26 mouse cellular contexts compared by ENCODE assay signal in the genomic region with DNA sequence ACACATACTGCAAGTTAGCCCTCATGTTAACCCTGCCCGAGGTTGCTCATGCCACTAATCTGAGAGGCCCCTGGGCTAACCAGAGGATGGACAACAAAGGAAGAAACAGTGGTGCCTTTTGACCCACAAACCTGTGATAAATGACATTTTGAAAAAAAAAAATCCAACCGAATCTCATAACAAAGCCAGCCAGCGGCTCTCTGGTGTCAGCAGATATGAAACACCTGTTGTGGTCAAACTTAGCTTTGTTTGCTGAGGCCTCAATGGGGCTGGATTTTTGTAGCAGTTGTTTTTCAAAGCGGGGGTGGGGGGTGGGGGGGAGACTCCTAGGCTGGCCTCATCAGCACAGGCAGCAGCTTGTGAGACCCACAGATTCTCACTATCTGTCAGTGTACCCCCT.
DNase-seq lines count a peak whose midpoint lies in the region; ATAC-seq and TF ChIP-seq lines count a peak whose summit lies in the region.
"Had no signal": no experiment of that assay in that cellular context is flagged by ENCODE, and none has a peak within 500 bp of the region (broad histone marks: within the 10 kb centered on the region; RNA-seq: fewer than 3 reads in every experiment).

No protein-coding gene starts in this region.

- H3K9ac ChIP-seq in kidney, embryonic 16.5 days (replicated peaks; ENCODE audit: low read length): peak overlapping the region; percentile 13; the same call in 1 of the 2 replicates
- H3K9ac ChIP-seq in lung, postnatal 0 days (replicated peaks; ENCODE audit: low read depth): no peak overlapping the region
- no peak overlapping the region for H3K9ac ChIP-seq in forebrain, embryonic 14.5 days (ENCODE audit: low read length)
- H3K9ac ChIP-seq: heart, embryonic 13.5 days; hindbrain, embryonic 12.5 days; limb, embryonic 13.5 days; liver, embryonic 14.5 days; midbrain, embryonic 15.5 days had no signal

- intact Hi-C loops in heart, postnatal 14 days (cut with DNase I): no loop called here

- H3K36me3 ChIP-seq in kidney, embryonic 16.5 days (ENCODE audit: insufficient read depth, low read length): no peaks in the 10 kb centered on the region
- H3K36me3 ChIP-seq in lung, postnatal 0 days (ENCODE audit: insufficient read depth, low read length): no peaks in the 10 kb centered on the region
- no peaks in the 10 kb centered on the region for H3K36me3 ChIP-seq in myocyte (ENCODE audit: control insufficient read depth, insufficient read depth)
- no peaks in the 10 kb centered on the region for H3K36me3 ChIP-seq in forebrain, embryonic 14.5 days (ENCODE audit: control insufficient read depth, insufficient read depth, low read length)
- H3K36me3 ChIP-seq: forebrain, embryonic 10.5 days; heart, embryonic 13.5 days; hindbrain, embryonic 12.5 days; limb, embryonic 13.5 days; midbrain, embryonic 15.5 days had no signal

- 22% methylated on average over 4 of the region's 4 CpGs for WGBS in kidney, embryonic 16.5 days
- WGBS in lung, postnatal 0 days: 15% methylated on average over 4 of the region's 4 CpGs
- WGBS in forebrain, embryonic 14.5 days: 62% methylated on average over 4 of the region's 4 CpGs

- TF ChIP-seq POLR2A in myocyte (IDR thresholded peaks at IDR 0.05; ENCODE audit: insufficient read length, low read depth): no peak

- H3K79me2 ChIP-seq in myocyte (ENCODE audit: control insufficient read depth, insufficient read depth): no peaks in the 10 kb centered on the region

- no peak overlapping the region for H3K4me3 ChIP-seq in kidney, embryonic 16.5 days (ENCODE audit: low read length)
- H3K4me3 ChIP-seq in lung, postnatal 0 days (ENCODE audit: low read depth, low read length): no peak overlapping the region
- no peak overlapping the region for H3K4me3 ChIP-seq in myocyte
- no peak overlapping the region for H3K4me3 ChIP-seq in forebrain, embryonic 14.5 days (ENCODE audit: low read depth, low read length)
- H3K4me3 ChIP-seq: forebrain, embryonic 10.5 days; heart, adult 2 months; heart, embryonic 13.5 days; hindbrain, embryonic 12.5 days; limb, embryonic 13.5 days; midbrain, embryonic 15.5 days had no signal

- H3K9me3 ChIP-seq in kidney, embryonic 16.5 days (ENCODE audit: low read length): no peaks in the 10 kb centered on the region
- no peaks in the 10 kb centered on the region for H3K9me3 ChIP-seq in lung, postnatal 0 days (ENCODE audit: low read length)
- H3K9me3 ChIP-seq in forebrain, embryonic 14.5 days (replicated peaks; ENCODE audit: control insufficient read depth, low read length): no peaks in the 10 kb centered on the region
- H3K9me3 ChIP-seq: forebrain, embryonic 10.5 days; heart, embryonic 13.5 days; hindbrain, embryonic 12.5 days; limb, embryonic 13.5 days; midbrain, embryonic 15.5 days had no signal

- DNase-seq in kidney, adult 8-10 months: no peak
- DNase-seq in A20 (ENCODE audit: low read depth, low spot score): peak; percentile 70
- DNase-seq in lung, postnatal 0 days (ENCODE audit: low spot score): peak; percentile 46
- no peak for DNase-seq in heart, postnatal 14 days
- no peak for DNase-seq in forebrain, embryonic 14.5 days (ENCODE audit: low spot score)
- DNase-seq: adrenal gland, postnatal 10 days; B cell, adult 2 months; cerebellum, adult 2 months; cerebellum, postnatal 36 days; gastrocnemius, postnatal 25 days; heart, adult 2 months; kidney, adult 11 months; kidney, postnatal 10 days; layer of hippocampus, postnatal 36 days; right cerebral cortex, adult 18-20 months; thymus, postnatal 14 days had no signal

- TF ChIP-seq CTCF in lung, postnatal 0 days (IDR thresholded peaks at IDR 0.05): no peak

- TF ChIP-seq EP300 in lung, postnatal 0 days (IDR thresholded peaks at IDR 0.05): no peak

- no peak for ATAC-seq in kidney, embryonic 16.5 days (ENCODE audit: low FRiP score, low TSS enrichment)
- ATAC-seq in lung, postnatal 0 days: no peak
- no peak for ATAC-seq in forebrain, embryonic 14.5 days
- ATAC-seq: activated CD4-positive, CD25-positive, alpha-beta regulatory T cell, adult 4 months; midbrain, embryonic 15.5 days had no signal

- no peak overlapping the region for H3K4me2 ChIP-seq in kidney, embryonic 16.5 days (replicated peaks; ENCODE audit: low read depth, low read length)
- H3K4me2 ChIP-seq in lung, postnatal 0 days (replicated peaks; ENCODE audit: low read depth, low read length): no peak overlapping the region
- no peak overlapping the region for H3K4me2 ChIP-seq in myocyte (ENCODE audit: low read depth)
- no peak overlapping the region for H3K4me2 ChIP-seq in forebrain, embryonic 14.5 days (ENCODE audit: low read length)
- H3K4me2 ChIP-seq: heart, embryonic 13.5 days; hindbrain, embryonic 12.5 days; limb, embryonic 13.5 days; midbrain, embryonic 15.5 days had no signal

- H3K27ac ChIP-seq in kidney, embryonic 16.5 days (ENCODE audit: low read length): 0 out of 2 replicates have a peak overlapping the region, but pooled peaks have one; percentile 11
- H3K27ac ChIP-seq in lung, postnatal 0 days (ENCODE audit: low read length): no peak overlapping the region
- no peak overlapping the region for H3K27ac ChIP-seq in forebrain, embryonic 14.5 days (ENCODE audit: low read depth, low read length)
- H3K27ac ChIP-seq: forebrain, embryonic 10.5 days; heart, adult 2 months; heart, embryonic 13.5 days; hindbrain, embryonic 12.5 days; limb, embryonic 13.5 days; liver, embryonic 14.5 days; macrophage; midbrain, embryonic 15.5 days had no signal

- H3ac ChIP-seq in myocyte (ENCODE audit: control insufficient read depth, insufficient read length): no peak overlapping the region

- H3K27me3 ChIP-seq in kidney, embryonic 16.5 days (ENCODE audit: insufficient read depth, low read length): no peaks in the 10 kb centered on the region
- no peaks in the 10 kb centered on the region for H3K27me3 ChIP-seq in lung, postnatal 0 days (replicated peaks; ENCODE audit: insufficient read depth, low read length)
- H3K27me3 ChIP-seq in myocyte (ENCODE audit: control insufficient read depth, insufficient read depth, insufficient read length): no peaks in the 10 kb centered on the region
- no peaks in the 10 kb centered on the region; the same call in 1 of the 2 replicates for H3K27me3 ChIP-seq in forebrain, embryonic 14.5 days (replicated peaks; ENCODE audit: control insufficient read depth, insufficient read depth, low read length)
- H3K27me3 ChIP-seq: hindbrain, embryonic 12.5 days; midbrain, embryonic 15.5 days had no signal

- peaks cover 44% of the 10 kb centered on the region for H3K4me1 ChIP-seq in kidney, embryonic 16.5 days (ENCODE audit: insufficient read depth, low read length)
- H3K4me1 ChIP-seq in lung, postnatal 0 days (ENCODE audit: insufficient read depth, low read depth, low read length): peaks cover 11% of the 10 kb centered on the region; the same call in 1 of the 2 replicates
- no peaks in the 10 kb centered on the region; the same call in 1 of the 2 replicates for H3K4me1 ChIP-seq in forebrain, embryonic 14.5 days (ENCODE audit: control insufficient read depth, insufficient read depth, low read length)

TF ChIP-seq in myocyte, 11 proteins besides CTCF, POLR2A, EP300 and RAD21:
- TF ChIP-seq REST (IDR thresholded peaks at IDR 0.05; ENCODE audit: insufficient read depth, insufficient read length) (no peak), MAX (IDR thresholded peaks at IDR 0.05; ENCODE audit: low read depth) (no peak), SRF (IDR thresholded peaks at IDR 0.05; ENCODE audit: control insufficient read depth, insufficient read length, low read depth) (no peak), MYOG (IDR thresholded peaks at IDR 0.05; ENCODE audit: control insufficient read depth in 1 of 3, insufficient read depth in 1 of 3, insufficient read length in 2 of 3, low read depth in 2 of 3) (peak in 1 of 3 experiments; percentile 34), USF1 (IDR thresholded peaks at IDR 0.05; ENCODE audit: low read depth) (no peak), POLR2AphosphoS2 (IDR thresholded peaks at IDR 0.05; ENCODE audit: insufficient read length, low read depth) (no peak), TCF3 (IDR thresholded peaks at IDR 0.05; ENCODE audit: insufficient read length, low read depth) (no peak), CEBPB (IDR thresholded peaks at IDR 0.05; ENCODE audit: insufficient read depth, poor library complexity, severe bottlenecking) (no peak), E2F4 (IDR thresholded peaks at IDR 0.05; ENCODE audit: insufficient read depth) (no peak), TCF12 (IDR thresholded peaks at IDR 0.05; ENCODE audit: insufficient read depth, poor library complexity, severe bottlenecking) (peak; percentile 10), MYOD1 (IDR thresholded peaks at IDR 0.05; ENCODE audit: control insufficient read depth in 1 of 3, insufficient read length in 2 of 3, low read depth in 2 of 3) (peak in 1 of 3 experiments; percentile 37)
TF ChIP-seq in myocyte: peak in this region for 3.

Comparison
In these comparisons a context has a peak if more than half of its experiments do, and no peak if none do; other contexts are left out.
1. DNase-seq: peak in A20 (single experiment) and lung, postnatal 0 days (single experiment); none in kidney, adult 8-10 months (0 of 2), heart, postnatal 14 days (0 of 2) and forebrain, embryonic 14.5 days (single experiment).